Mouse (Mus musculus): Measurements from ENCODE around the gene Hipk4. TPM values are rescaled to one million over a fixed set of nuclear protein-coding genes. Genes with fewer than 3 reads are reported as not detected.

Hipk4 gene
- polyA plus RNA-seq (2012; ENCODE audit: low replicate concordance), result 0.21 and 0.26 TPM in 2 replicates

DNA sequence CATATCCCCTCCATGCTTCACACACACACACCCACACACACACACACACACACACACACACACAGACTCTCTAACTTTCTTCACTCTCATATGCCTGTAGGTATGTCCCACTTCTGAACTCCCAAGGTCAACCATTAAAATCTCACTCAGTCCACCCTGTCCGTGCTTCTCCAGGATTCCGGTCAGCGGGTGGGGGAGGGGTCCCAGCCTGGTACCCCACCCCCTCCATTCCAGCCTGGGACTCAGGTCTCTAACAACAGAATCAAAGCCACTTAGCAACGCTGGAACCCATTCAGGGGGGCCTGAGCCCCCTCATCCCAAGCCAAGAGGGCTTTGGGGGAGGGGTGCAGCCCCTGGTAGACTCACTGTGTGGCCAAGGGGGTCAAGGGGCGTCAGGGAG lies at the start of gene Hipk4:
Hipk4 (plus strand) TSS at position 301 of the 400 bp plus-strand sequence.

DNA sequence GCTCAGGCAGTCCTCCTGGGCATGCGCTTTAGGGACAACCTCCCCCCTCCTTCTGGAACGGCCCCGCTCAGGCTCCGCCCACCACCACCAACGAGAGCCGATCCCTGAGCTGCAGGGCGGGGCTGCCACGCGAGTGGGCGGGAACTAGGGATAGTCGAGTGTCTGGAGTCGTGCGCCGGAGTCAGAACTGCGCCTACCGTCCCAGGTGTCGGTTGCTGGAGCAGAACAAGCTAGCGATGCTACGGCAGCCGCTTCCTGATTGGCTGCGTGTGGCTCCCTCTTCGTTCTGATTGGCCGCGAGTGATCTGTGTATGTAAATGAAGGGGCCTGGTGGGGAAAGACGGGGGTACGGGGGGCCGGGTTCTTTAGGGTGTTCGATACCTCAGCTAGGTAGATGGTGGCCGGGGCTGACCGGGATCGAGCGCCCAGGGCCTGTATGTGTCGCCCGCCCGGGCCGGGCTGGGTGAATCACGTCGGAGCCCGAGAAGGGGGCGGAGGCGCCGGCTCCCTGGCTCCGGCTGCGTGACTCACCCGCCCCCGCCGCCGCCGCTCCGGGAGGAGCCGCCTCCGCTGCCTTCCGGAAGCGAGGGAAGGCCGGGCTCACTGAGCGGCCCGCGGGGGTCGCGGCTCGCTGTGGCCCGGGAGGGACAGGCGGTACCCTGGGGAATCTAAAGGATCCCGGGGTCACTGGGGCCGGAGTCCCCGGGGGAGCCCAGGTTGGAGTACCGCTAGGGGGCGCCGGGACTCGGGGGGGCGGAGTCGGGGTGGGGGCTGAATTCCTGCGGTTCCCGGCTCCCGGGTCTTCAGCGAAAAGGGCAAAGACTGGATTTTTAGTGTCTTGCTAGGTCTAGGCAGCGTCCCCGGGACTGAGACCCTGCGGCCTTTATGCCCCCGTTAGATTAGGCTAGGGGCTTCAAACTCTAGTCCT lies 36.0 kb upstream of the Hipk4 start, which contains the start of gene Sertad1:
Sertad1 (plus strand) TSS at position 141 of the 928 bp plus-strand sequence.

DNA sequence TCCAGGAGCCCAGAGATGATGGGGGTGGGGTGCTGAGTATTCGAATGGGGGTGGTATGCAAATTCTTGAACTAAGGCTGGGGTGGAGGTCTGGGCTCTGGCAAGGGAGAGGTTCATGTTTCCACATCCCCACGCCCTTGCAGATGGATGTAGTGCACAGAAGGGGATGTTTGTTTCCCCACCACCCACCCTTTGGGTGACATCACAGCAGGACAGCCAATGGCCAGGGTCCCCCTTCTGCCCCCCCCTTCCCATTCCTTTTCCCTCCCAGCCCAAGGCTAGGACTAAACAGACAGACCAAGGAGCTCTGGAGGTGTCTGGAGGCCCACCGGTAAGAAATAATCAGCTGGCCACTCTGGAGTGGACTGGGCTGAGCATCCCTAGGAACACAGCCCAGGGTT lies 24.0 kb upstream of the Hipk4 start, which contains the start of gene Prx:
Prx (plus strand) TSS at position 289 of the 400 bp plus-strand sequence.

DNA sequence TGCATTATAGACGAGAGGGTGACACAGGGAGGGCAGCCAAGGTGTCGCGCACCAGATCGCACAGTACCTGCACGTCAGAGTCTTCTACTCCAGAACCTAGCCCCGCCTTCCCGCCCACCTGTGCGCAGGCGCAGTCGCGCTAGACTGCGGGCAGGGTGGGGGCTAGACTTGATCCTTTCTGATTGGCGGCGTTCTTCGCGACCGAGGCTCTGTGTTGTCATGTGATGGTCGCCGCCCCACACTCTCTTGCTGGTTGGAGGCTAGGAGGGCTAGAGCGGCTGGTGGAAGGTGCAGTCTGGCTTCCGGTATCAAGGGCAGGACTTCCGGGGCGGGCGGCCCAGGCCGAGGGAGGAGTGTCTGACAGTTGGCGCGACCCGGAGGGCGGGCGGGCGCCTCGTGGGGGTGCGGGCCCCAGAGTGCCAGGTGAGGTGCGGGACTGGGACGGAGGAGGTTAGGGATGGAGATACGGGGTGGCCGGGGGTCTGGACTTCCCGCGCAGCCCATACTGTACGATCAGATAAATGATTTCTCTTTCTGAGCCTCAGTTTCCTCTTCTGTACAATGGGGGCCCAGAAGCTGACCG lies 30.0 kb downstream of the Hipk4 start, which contains the start of the genes Pld3 and 2310022A10Rik:
Pld3 (minus strand) TSS at position 288 of the 583 bp plus-strand sequence.
2310022A10Rik (plus strand) TSS at position 303 of the 583 bp plus-strand sequence.

Other genes with a start within 250 kb of the Hipk4 start
- 1.6 and 4.7 TPM in 2 replicates for gene Ltbp4, start 185.6 kb upstream of the Hipk4 start, polyA plus RNA-seq (2012; ENCODE audit: low replicate concordance)
- 259 and 317 TPM in 2 replicates for gene Shkbp1, start 167.2 kb upstream of the Hipk4 start, polyA plus RNA-seq (2012; ENCODE audit: low replicate concordance)
- not detected in 2 replicates for gene Gm20479, start 165.8 kb upstream of the Hipk4 start, polyA plus RNA-seq (2012; ENCODE audit: low replicate concordance)
- 0.42 and 0.73 TPM in 2 replicates for gene Sptbn4, start 75.6 kb upstream of the Hipk4 start, polyA plus RNA-seq (2012; ENCODE audit: low replicate concordance)
- gene Blvrb, start 75.3 kb upstream of the Hipk4 start, polyA plus RNA-seq (2012; ENCODE audit: low replicate concordance), result 108 and 391 TPM in 2 replicates
- 13.7 and 44.3 TPM in 2 replicates for gene Sertad3, start 49.5 kb upstream of the Hipk4 start, polyA plus RNA-seq (2012; ENCODE audit: low replicate concordance)
- 59.7 and 115 TPM in 2 replicates for gene Sertad1, start 36.4 kb upstream of the Hipk4 start, polyA plus RNA-seq (2012; ENCODE audit: low replicate concordance)
- 0.80 and 1.3 TPM in 2 replicates for gene Prx, start 23.9 kb upstream of the Hipk4 start, polyA plus RNA-seq (2012; ENCODE audit: low replicate concordance)
- gene Pld3, start 30.0 kb downstream of the Hipk4 start, polyA plus RNA-seq (2012; ENCODE audit: low replicate concordance), result 113 and 198 TPM in 2 replicates
- gene 2310022A10Rik, start 30.0 kb downstream of the Hipk4 start, polyA plus RNA-seq (2012; ENCODE audit: low replicate concordance), result 34.1 and 37.4 TPM in 2 replicates
- 55.1 and 70.8 TPM in 2 replicates for gene Akt2, start 68.3 kb downstream of the Hipk4 start, polyA plus RNA-seq (2012; ENCODE audit: low replicate concordance)
- not detected in 2 replicates for gene Ttc9b, start 130.6 kb downstream of the Hipk4 start, polyA plus RNA-seq (2012; ENCODE audit: low replicate concordance)
- gene Map3k10, start 151.3 kb downstream of the Hipk4 start, polyA plus RNA-seq (2012; ENCODE audit: low replicate concordance), result 27.7 and 48.8 TPM in 2 replicates
- 0.17 and 0.52 TPM in 2 replicates for gene Zfp607b, start 166.1 kb downstream of the Hipk4 start, polyA plus RNA-seq (2012; ENCODE audit: low replicate concordance)
- gene Zfp60, start 208.1 kb downstream of the Hipk4 start, polyA plus RNA-seq (2012; ENCODE audit: low replicate concordance), result 0.22 and 1.1 TPM in 2 replicates